Comparison of ENCODE assay signal across 8 mouse cellular contexts in the genomic region with DNA sequence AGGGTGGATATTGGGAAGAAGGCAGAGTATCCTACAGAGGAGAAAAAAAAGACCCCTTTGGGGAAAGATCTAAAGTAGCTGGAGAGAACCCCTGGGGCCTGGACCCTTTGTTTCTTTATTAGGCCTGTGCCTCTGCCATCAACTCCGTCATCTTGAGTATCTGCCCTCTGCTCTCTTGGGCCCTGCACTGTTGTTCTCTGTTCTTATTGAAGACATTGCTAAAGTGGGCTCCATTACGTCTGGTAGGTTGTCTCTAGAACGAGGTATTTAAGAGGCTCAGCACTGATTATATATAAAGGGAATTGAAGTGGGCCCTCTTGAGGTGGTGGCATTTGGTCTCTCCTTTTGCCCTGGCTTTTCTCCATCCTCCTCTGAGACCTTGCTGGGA. TPM values are rescaled to one million over a fixed set of nuclear protein-coding genes. Genes with fewer than 3 reads are reported as not detected.
DNase-seq lines count a peak whose midpoint lies in the region; ATAC-seq and TF ChIP-seq lines count a peak whose summit lies in the region.

No protein-coding gene starts in this region.

- intact Hi-C loops in heart, adult 2 months (cut with DNase I) = loop anchor here (2.0 kb wide), 1 partner anchor 27 kb away; a partner anchor contains a TSS

- H3K4me2 ChIP-seq in neural tube, embryonic 11.5 days (ENCODE audit: low read depth) = peak overlapping the region; percentile 47

- H3K36me3 ChIP-seq in neural tube, embryonic 11.5 days (ENCODE audit: control insufficient read depth, insufficient read depth, low read length) = no peaks in the 10 kb centered on the region
- peaks cover 20% of the 10 kb centered on the region for H3K36me3 ChIP-seq in heart, adult 2 months (ENCODE audit: control insufficient read depth, insufficient read depth, low read length)
- H3K36me3 ChIP-seq in megakaryocyte, embryonic 14.5 days (replicated peaks; ENCODE audit: low read length) = peaks cover 29% of the 10 kb centered on the region

- WGBS in neural tube, embryonic 11.5 days = 1% methylated on average over 3 of the region's 3 CpGs
- WGBS in heart, adult 2 months = 5% methylated on average over 3 of the region's 3 CpGs

- no peaks in the 10 kb centered on the region for H3K9me3 ChIP-seq in neural tube, embryonic 11.5 days (ENCODE audit: control insufficient read depth, low read length)
- no peaks in the 10 kb centered on the region for H3K9me3 ChIP-seq in megakaryocyte, embryonic 14.5 days

- H3K4me3 ChIP-seq in neural tube, embryonic 11.5 days (ENCODE audit: low read depth, low read length) = peak overlapping the region; percentile 75
- H3K4me3 ChIP-seq in brown adipose tissue, adult 24 weeks (ENCODE audit: insufficient read depth, low read depth, low read length) = peak overlapping the region; percentile 90
- H3K4me3 ChIP-seq in heart, adult 2 months = peak overlapping the region; percentile 77
- peak overlapping the region; percentile 98 for H3K4me3 ChIP-seq in megakaryocyte, embryonic 14.5 days (replicated peaks)

- peak; percentile 25 for DNase-seq in neural tube, embryonic 11.5 days (ENCODE audit: low spot score)
- DNase-seq in neural tube, embryonic 10.5 days (ENCODE audit: extremely low spot score, low spot score) = no peak
- DNase-seq in heart, adult 2 months = peak; percentile 8 to 30
- peak; percentile 28 for DNase-seq in kidney, adult 9 months
- peak; percentile 24 for DNase-seq in thymus, postnatal 4 days
- DNase-seq in gastrocnemius, postnatal 10 days = no peak

- no peaks in the 10 kb centered on the region; the same call in 1 of the 2 replicates for H3K79me2 ChIP-seq in heart, adult 2 months (replicated peaks; ENCODE audit: control insufficient read depth, insufficient read depth, low read length)

- peak; percentile 13; the same call in 1 of the 2 replicates for ATAC-seq in neural tube, embryonic 11.5 days (ENCODE audit: insufficient read depth, low FRiP score, low TSS enrichment)

- no peak for TF ChIP-seq EP300 in heart, adult 2 months (IDR thresholded peaks at IDR 0.05; ENCODE audit: insufficient read depth, low read depth, low read length)

- H3K27ac ChIP-seq in neural tube, embryonic 11.5 days (ENCODE audit: low read depth, low read length) = no peak overlapping the region
- H3K27ac ChIP-seq in brown adipose tissue, adult 24 weeks (replicated peaks; ENCODE audit: low read depth, low read length) = 0 out of 2 replicates have a peak overlapping the region, but pooled peaks have one; percentile 30
- peak overlapping the region; percentile 98 for H3K27ac ChIP-seq in heart, adult 2 months

- H3K9ac ChIP-seq in neural tube, embryonic 11.5 days (ENCODE audit: low read length) = peak overlapping the region; percentile 70
- H3K9ac ChIP-seq in heart, adult 2 months (ENCODE audit: low read depth, low read length) = peak overlapping the region; percentile 89

- no peaks in the 10 kb centered on the region for H3K4me1 ChIP-seq in neural tube, embryonic 11.5 days (ENCODE audit: control insufficient read depth, insufficient read depth, low read length)
- 0 out of 2 replicates have a peak, but pooled peaks cover 4% of the 10 kb centered on the region for H3K4me1 ChIP-seq in brown adipose tissue, adult 24 weeks (ENCODE audit: control insufficient read depth, insufficient read depth, insufficient read length, low read length)
- H3K4me1 ChIP-seq in heart, adult 2 months (ENCODE audit: control insufficient read depth, insufficient read depth, low read length) = peaks cover 3% of the 10 kb centered on the region
- peaks cover 21% of the 10 kb centered on the region for H3K4me1 ChIP-seq in megakaryocyte, embryonic 14.5 days

- H3K27me3 ChIP-seq in neural tube, embryonic 11.5 days (ENCODE audit: control insufficient read depth, insufficient read depth, low read length) = no peaks in the 10 kb centered on the region
- no peaks in the 10 kb centered on the region for H3K27me3 ChIP-seq in heart, adult 2 months (ENCODE audit: control insufficient read depth, insufficient read depth, low read length)
- H3K27me3 ChIP-seq in megakaryocyte, embryonic 14.5 days (replicated peaks) = peaks cover 2% of the 10 kb centered on the region

- no peak for TF ChIP-seq CTCF in heart, adult 2 months (IDR thresholded peaks at IDR 0.05)

- TF ChIP-seq POLR2A in heart, adult 2 months (IDR thresholded peaks at IDR 0.05; ENCODE audit: insufficient read depth, low read depth, low read length) = no peak

RNA-seq across cellular contexts. Expression of a gene that starts 0.6 kb away (rescaled TPM):
- polyA plus RNA-seq in neural tube, embryonic 11.5 days (2014; fragmentation: Nextera tagmentation; extraction: Ambion mirVana) = 31.9 and 33.1 TPM in 2 replicates
- 27.0 and 38.8 TPM in 2 replicates for polyA plus RNA-seq in brown adipose tissue, adult 24 weeks (2012; ENCODE audit: insufficient read depth, insufficient read length, missing spikeins)
- 10 to 100 TPM; 45.5 to 52.7 TPM for total RNA-seq in heart, adult 2 months (2021)
- 32.8 and 51.0 TPM in 2 replicates for polyA plus RNA-seq in heart, adult 2 months (2012; rRNA removed)
- 7.6 TPM in 1 of 2 replicates, not detected in the other for polyA plus RNA-seq in megakaryocyte, embryonic 14.5 days (2012; ENCODE audit: insufficient read depth, low replicate concordance)
- 10 to 100 TPM; 22.2 to 25.2 TPM for total RNA-seq in gastrocnemius, postnatal 10 days (2021)

RNA-seq across cellular contexts. Expression of a gene that starts 25.9 kb away (rescaled TPM):
- 91.3 and 101 TPM in 2 replicates for polyA plus RNA-seq in neural tube, embryonic 11.5 days (2014; fragmentation: Nextera tagmentation; extraction: Ambion mirVana)
- polyA plus RNA-seq in brown adipose tissue, adult 24 weeks (2012; ENCODE audit: insufficient read depth, insufficient read length, missing spikeins) = 16.7 and 22.2 TPM in 2 replicates
- 1 to 10 TPM; 9.3 to 9.8 TPM for total RNA-seq in heart, adult 2 months (2021)
- polyA plus RNA-seq in heart, adult 2 months (2012; rRNA removed) = 2.9 and 6.8 TPM in 2 replicates
- polyA plus RNA-seq in megakaryocyte, embryonic 14.5 days (2012; ENCODE audit: insufficient read depth, low replicate concordance) = 3.2 TPM in 1 of 2 replicates, not detected in the other
- 10 to 100 TPM; 11.2 to 11.4 TPM for total RNA-seq in gastrocnemius, postnatal 10 days (2021)

Comparison
In these comparisons a context has a peak if more than half of its experiments do, and no peak if none do; other contexts are left out.
1. DNase-seq: peak in neural tube, embryonic 11.5 days (single experiment), heart, adult 2 months (2 of 2), kidney, adult 9 months (single experiment) and thymus, postnatal 4 days (single experiment); none in neural tube, embryonic 10.5 days (single experiment) and gastrocnemius, postnatal 10 days (single experiment).
2. Peak in every context shown above with its lines, with median percentiles within 50 percentile points of each other: H3K4me3 ChIP-seq.